Mouse (Mus musculus) stomach, embryonic 14.5 days (tissue): ENCODE measurements at regions not wholly inside any gene's neighbourhood (a gene's known extent, or its start where the extent isn't known, plus 50 kb on each side); places are given as distances from the start of the nearest gene placed in this dataset.

Experiments
- ATAC-seq: fragments of 200-750 bp; cut with Nextera tagmentation; 2 replicates; pipeline ENCODE4 v1.8.0; 2017; ENCODE audit warnings: low read depth, moderate TSS enrichment; ENCODE audit not compliant: insufficient number of reproducible peaks, insufficient read depth, low FRiP score
- H3K27ac ChIP-seq: fragments of 300-500 bp; sonication (generic); 2 replicates; pipeline ENCODE4 v1.5.1; 2014; ENCODE audit warnings: mild to moderate bottlenecking, low read length, moderate library complexity, mixed read lengths
- H3K27me3 ChIP-seq: fragments of 300-500 bp; sonication (generic); 2 replicates; pipeline ENCODE4 v1.6.1; 2014; ENCODE audit warnings: low read length, control low read depth, mixed read lengths; ENCODE audit not compliant: control insufficient read depth, insufficient read depth
- H3K36me3 ChIP-seq: fragments of 300-500 bp; sonication (generic); 2 replicates; pipeline ENCODE4 v1.6.1; 2014; ENCODE audit warnings: mild to moderate bottlenecking, control low read depth, low read length, moderate library complexity, mixed read lengths; ENCODE audit not compliant: control insufficient read depth, insufficient read depth
- H3K4me1 ChIP-seq: fragments of 300-500 bp; sonication (generic); 2 replicates; pipeline ENCODE4 v1.6.1; 2014; ENCODE audit warnings: low read length, control low read depth, mixed read lengths; ENCODE audit not compliant: control insufficient read depth, insufficient read depth
- H3K4me2 ChIP-seq: fragments of 300-500 bp; sonication (generic); replicated peaks from 2 replicates; pipeline ENCODE4 v1.6.1; 2014; ENCODE audit warnings: low read depth, low read length, control low read depth
- H3K4me3 ChIP-seq: fragments of 300-500 bp; sonication (generic); 2 replicates; pipeline ENCODE4 v1.5.1; 2014; ENCODE audit warnings: low read depth, low read length, control low read depth
- H3K9ac ChIP-seq: fragments of 300-500 bp; sonication (generic); replicated peaks from 2 replicates; pipeline ENCODE4 v1.6.1; 2014; ENCODE audit warnings: low read depth, mild to moderate bottlenecking, control low read depth, low read length, moderate library complexity, mixed read lengths
- H3K9me3 ChIP-seq: fragments of 300-500 bp; sonication (generic); 2 replicates; pipeline ENCODE4 v1.6.1; 2016; ENCODE audit warnings: low read depth, low read length, control low read depth; ENCODE audit not compliant: control insufficient read depth
- WGBS: fragments of 180-500 bp; shearing (Covaris S2); extraction: QIAGEN DNeasy Blood & Tissue Kit; methylation state at CpG from one replicate; pipeline ENCODE4 v1.1.7; 2014; 5-methylcytosine and 5-hydroxymethylcytosine counted together

DNA sequence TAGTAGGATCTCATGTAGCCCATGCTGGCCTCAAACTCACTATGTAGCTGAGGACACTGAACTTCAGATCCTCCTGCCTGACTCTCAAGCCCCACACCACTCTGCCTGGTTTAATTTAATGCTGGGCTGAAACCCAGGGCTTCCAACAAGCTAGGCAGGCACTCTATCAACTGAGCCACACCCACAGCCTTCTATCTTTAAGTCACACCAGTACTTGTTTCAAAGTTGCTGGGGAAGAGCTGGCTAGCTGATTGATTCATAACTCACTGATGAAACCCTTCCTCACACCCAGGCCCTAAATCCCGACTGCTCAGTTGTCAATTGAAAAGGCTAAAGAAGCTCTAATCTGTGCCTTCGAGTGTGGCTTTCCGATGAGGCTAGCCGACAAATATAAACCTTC is 241.8 kb downstream of the Insig2 start:
- Histone ChIP-seq H3K4me3 (no peak overlapping the region), H3K9me3 (no peaks in the 10 kb centered on the region), H3K4me1 (no peaks in the 10 kb centered on the region), H3K9ac (no peak overlapping the region), H3K36me3 (no peaks in the 10 kb centered on the region), H3K4me2 (no peak overlapping the region), H3K27ac (no peak overlapping the region), H3K27me3 (no peaks in the 10 kb centered on the region)
- no peak for ATAC-seq
- 75% methylated on average over 4 of the region's 4 CpGs for WGBS

DNA sequence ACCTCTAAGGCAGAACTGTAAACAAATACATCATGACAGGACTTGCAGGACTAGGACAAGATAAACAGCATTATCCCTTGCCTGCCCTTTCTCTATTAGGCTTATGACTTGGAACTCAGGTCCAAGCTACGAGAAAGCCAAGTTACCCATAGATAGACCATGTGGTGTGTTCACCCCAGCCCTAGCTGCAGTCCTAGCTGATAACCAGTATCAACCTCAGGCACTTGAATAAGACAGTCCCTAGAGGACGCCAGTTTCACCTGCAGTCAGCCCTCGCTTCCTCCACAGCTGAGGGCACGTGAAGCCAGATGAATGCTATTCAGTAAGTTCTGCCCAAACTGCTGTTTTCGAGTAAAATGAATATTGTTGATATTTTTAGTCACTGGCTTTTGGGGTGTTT is 239.5 kb downstream of the Insig2 start:
- Histone ChIP-seq H3K36me3 (no peaks in the 10 kb centered on the region), H3K27me3 (no peaks in the 10 kb centered on the region), H3K4me3 (no peak overlapping the region), H3K27ac (no peak overlapping the region), H3K4me1 (no peaks in the 10 kb centered on the region), H3K9ac (no peak overlapping the region), H3K4me2 (no peak overlapping the region), H3K9me3 (no peaks in the 10 kb centered on the region)
- WGBS, result 64% methylated on average over 5 of the region's 5 CpGs
- ATAC-seq, result no peak

DNA sequence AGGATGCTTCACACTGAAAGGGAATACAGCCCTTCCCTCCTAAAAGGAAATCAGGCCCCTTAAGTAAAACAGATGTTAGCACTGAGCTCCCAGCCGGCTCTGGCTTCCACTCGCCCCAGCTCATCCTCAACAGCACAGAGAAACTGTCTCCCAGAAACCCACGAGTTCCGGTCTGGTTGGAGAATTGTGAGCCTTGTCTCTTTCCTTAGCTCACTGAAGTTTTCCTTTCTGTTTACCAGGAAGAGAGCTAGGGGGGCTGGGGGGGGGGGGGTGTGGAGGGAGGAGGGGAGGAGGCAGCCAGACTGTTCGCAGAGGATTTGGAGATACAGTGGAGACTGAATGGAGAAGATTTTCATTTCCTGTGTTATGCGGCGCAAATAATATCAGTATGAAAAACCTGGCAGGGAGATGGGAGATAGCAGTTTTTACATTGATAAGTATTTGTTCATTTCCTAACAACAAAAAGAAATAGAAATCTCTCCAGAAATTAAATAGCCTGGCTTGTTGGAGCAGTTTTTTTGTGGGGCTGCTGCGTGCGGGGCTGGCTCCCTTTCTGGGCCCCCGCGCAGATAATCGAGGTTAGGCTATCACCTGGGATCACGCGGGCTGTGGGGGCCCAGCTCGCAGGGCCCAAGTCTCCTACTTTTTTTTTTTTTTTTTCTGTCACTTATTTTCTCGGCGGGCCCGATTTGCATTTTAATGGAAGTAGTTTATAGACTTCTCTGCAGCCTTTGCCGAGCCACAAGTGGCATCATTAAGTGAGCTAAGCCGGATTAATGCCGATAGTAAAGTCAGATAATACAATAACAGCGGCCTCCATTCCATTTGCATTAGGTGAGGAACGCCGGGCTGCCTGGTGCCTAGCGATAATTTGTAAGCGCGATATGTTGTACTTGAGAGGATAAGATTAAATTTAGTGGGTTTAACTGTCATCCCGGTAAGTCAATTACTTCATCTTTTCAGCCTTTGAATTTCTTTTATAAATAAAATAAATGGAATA is 235.5 kb downstream of the Insig2 start:
- no peaks in the 10 kb centered on the region for H3K9me3 ChIP-seq
- 7% methylated on average over 28 of the region's 28 CpGs for WGBS
- ATAC-seq, result peak; percentile 61; the same call in 1 of the 2 replicates
- no peaks in the 10 kb centered on the region for H3K4me1 ChIP-seq
- H3K4me2 ChIP-seq, result peak overlapping the region; percentile 66
- H3K36me3 ChIP-seq, result no peaks in the 10 kb centered on the region
- H3K4me3 ChIP-seq, result peak overlapping the region; percentile 34
- H3K27me3 ChIP-seq, result no peaks in the 10 kb centered on the region
- H3K9ac ChIP-seq, result no peak overlapping the region
- H3K27ac ChIP-seq, result peak overlapping the region; percentile 55; the same call in 1 of the 2 replicates

DNA sequence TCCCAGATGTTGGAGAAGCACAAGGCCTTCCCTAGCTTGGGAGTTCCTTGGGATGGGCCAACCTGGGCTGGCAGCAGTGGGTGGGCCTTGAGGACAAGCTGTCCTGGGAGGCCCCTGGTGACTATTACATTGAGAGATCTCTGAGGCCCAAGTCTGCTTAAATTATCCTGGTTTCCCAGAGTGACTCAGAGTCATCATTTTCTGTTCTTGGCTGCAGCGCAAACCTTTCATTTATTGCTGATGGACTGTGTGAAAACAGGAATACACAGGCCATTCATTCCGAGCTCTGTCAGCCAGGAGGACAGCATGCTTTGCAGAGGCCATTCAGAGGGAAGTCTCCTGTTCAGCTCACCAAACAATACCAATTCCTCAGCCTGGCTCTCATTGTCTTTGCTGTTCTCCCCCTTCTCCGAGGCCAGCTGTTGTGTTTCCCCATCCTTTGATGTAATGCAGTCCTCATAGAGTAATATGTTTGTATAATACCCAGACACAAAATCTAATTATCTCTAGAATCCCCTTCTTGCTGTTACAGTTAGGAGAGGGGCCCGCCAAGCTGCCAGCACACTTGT is 220.5 kb downstream of the Insig2 start:
- H3K4me2 ChIP-seq, result no peak overlapping the region
- no peak overlapping the region for H3K27ac ChIP-seq
- 42% methylated on average over 4 of the region's 4 CpGs for WGBS
- H3K36me3 ChIP-seq, result no peaks in the 10 kb centered on the region
- no peaks in the 10 kb centered on the region for H3K9me3 ChIP-seq
- no peaks in the 10 kb centered on the region for H3K27me3 ChIP-seq
- H3K4me1 ChIP-seq, result no peaks in the 10 kb centered on the region
- no peak overlapping the region for H3K4me3 ChIP-seq
- ATAC-seq, result no peak
- H3K9ac ChIP-seq, result no peak overlapping the region

DNA sequence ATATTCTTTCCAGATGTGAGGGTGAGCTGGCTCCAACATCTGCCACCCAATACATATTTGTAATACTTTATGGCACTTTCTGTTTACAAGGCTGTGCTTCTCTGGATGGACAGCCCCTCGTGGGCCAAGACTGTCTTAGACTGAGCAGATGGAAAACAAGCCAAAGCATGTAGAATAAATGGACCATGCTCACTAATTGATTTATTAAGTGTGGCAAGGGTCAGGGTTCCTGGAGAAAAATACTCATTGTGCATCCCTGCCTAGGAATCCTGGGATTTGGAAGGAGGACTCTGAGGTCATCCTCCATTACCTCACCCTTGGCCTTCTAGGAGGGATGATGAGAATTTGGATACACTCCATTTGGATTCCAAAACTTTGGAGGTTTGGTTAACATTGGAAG is 219.9 kb downstream of the Insig2 start:
- WGBS, result 14% methylated on average over 1 of the region's 1 CpGs
- Histone ChIP-seq H3K27me3 (no peaks in the 10 kb centered on the region), H3K9ac (no peak overlapping the region), H3K4me2 (no peak overlapping the region), H3K4me3 (no peak overlapping the region), H3K4me1 (no peaks in the 10 kb centered on the region), H3K27ac (no peak overlapping the region), H3K9me3 (no peaks in the 10 kb centered on the region), H3K36me3 (no peaks in the 10 kb centered on the region)
- peak; percentile 57; the same call in 1 of the 2 replicates for ATAC-seq

DNA sequence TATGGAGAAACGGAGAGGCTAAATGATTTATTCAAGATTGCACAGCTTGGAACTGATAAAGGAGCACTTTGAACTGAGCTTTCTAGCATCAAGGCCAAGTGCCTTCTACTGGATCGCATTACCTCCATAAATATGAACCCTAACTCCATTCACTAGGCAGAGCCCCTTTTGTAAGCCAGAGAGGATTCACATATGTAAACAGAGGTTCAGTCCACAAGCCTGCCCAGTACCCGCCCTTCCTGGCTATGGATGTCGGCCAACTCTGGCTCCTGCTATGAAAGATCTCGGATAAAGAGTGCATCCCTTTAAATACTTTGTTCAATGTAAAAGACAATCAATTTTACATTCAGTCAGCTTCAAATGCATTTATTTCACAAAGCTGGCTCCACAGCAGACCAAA is 215.8 kb downstream of the Insig2 start:
- H3K4me3 ChIP-seq, result no peak overlapping the region
- ATAC-seq, result no peak
- no peak overlapping the region for H3K27ac ChIP-seq
- H3K9ac ChIP-seq, result no peak overlapping the region
- no peaks in the 10 kb centered on the region for H3K9me3 ChIP-seq
- H3K4me1 ChIP-seq, result no peaks in the 10 kb centered on the region
- H3K27me3 ChIP-seq, result no peaks in the 10 kb centered on the region
- no peaks in the 10 kb centered on the region for H3K36me3 ChIP-seq
- WGBS, result 27% methylated on average over 5 of the region's 5 CpGs
- no peak overlapping the region for H3K4me2 ChIP-seq

DNA sequence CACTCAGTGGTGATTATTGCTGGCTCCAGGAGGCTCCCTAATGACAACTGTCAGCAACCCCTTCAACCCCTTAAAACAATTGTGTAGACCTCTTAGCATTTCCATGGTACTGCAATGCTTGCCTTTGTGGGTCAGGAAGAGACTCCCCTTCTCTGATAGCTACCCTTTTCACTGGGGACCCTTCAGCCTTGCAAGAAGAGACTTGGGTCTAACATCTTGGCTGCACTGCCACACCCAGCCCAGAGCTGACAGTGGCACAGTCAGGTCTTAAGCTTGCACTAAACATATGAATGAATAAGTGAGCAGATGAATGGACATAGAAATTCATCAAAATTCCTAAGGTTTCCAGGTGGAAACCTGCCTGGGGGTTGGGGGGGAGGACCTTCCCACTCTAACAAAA is 209.0 kb downstream of the Insig2 start:
- ATAC-seq, result no peak
- no peaks in the 10 kb centered on the region for H3K27me3 ChIP-seq
- no peaks in the 10 kb centered on the region for H3K36me3 ChIP-seq
- no peak overlapping the region for H3K27ac ChIP-seq
- no peaks in the 10 kb centered on the region for H3K4me1 ChIP-seq
- H3K9me3 ChIP-seq, result no peaks in the 10 kb centered on the region
- no peak overlapping the region for H3K9ac ChIP-seq
- no peak overlapping the region for H3K4me2 ChIP-seq
- no peak overlapping the region for H3K4me3 ChIP-seq

DNA sequence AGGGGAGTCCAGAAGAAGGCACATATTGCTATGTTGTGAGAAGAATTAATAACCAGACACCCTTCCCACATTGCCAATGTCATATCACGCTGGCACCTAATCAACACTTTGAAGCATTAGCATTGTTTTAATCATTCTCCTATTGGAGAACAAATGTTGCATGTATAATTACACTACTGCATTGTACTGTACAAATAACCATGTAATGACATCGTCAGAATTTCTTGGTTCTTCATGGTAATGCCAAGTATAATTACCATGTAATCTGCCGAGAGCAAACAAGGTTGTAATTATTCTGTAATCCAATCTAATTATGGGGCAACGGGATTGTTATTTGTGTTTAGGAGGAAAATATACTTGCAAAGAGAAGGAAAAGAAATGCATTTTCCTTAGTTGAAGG is 196.1 kb downstream of the Insig2 start:
- ATAC-seq, result no peak
- no peaks in the 10 kb centered on the region for H3K4me1 ChIP-seq
- 84% methylated on average over 4 of the region's 4 CpGs for WGBS
- no peak overlapping the region for H3K4me2 ChIP-seq
- no peaks in the 10 kb centered on the region for H3K36me3 ChIP-seq
- no peaks in the 10 kb centered on the region for H3K27me3 ChIP-seq
- no peak overlapping the region for H3K4me3 ChIP-seq
- H3K9ac ChIP-seq, result no peak overlapping the region
- H3K27ac ChIP-seq, result no peak overlapping the region
- H3K9me3 ChIP-seq, result no peaks in the 10 kb centered on the region
